Mouse (Mus musculus): ENCODE data around the gene Fam187b.

The Fam187b gene

DNA sequence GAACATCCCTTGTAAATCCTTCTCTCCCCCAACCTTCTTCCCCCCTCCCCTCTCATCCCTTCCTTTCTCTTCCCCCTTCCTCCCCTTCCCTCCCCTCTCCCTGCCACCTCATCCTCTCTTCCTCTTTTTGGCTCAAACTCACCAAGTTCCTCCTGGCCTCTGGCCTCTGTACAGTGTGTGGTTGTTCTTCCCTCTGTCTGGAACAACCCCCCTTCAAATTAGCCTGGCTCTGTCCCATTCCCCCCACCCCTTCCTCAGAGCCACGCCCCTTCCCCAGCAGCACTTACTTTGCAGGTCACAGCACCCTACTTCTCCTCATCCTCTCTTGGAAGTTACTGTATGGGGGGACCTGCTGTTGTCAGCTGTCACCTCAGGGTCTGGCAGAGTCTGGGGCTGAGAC, 34.6 kb downstream of the Fam187b start:
- DNase-seq (ENCODE audit: low read depth, low spot score) = no peak

- no peak for DNase-seq (ENCODE audit: low read depth, low spot score)
These were observed 35.3 kb downstream of the Fam187b start for GRCm38 (mm10) chr7:31008889-31009288.

- no peak for DNase-seq (ENCODE audit: low read depth, low spot score)
These were observed 39.4 kb downstream of the Fam187b start for GRCm38 (mm10) chr7:31012971-31013370.

DNA sequence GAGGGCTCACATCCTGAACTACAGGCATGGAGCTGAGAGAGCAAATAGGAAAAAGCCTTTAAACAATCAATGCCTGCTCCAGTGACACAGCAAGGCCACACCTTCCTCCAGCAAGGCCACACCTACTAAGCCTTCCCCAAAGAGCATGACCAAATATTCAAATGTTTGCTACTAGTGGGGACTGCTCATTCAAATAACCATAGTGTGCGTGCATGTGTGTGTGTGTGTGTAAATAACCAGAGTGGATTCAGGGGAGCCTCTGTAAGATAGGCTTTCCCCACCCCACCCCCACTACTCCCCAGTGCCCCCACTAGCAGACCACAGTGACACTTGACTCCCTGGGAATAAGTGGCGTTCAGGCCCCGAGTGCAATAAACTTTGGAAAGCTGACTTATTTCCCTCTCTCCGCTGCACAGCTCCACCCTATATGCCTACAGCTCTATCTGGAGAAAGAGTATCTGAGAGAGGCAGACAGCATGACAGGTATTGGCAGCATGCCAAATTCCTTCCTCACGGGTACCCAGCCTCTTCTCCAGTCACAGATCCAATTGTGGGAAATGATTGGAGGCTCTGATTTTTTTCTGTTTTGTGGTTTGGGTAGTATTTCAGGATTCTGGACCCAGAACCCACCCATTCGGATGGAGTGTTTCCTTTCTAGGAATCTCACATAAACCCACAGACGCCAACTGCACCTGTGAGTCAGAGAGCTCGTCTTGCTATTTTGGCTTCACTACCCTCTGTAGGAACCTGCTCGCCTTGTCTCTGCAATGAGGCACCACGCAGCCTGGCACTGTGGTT, 43.7 kb downstream of the Fam187b start:
- DNase-seq (ENCODE audit: low read depth, low spot score) = peak; percentile 17

DNA sequence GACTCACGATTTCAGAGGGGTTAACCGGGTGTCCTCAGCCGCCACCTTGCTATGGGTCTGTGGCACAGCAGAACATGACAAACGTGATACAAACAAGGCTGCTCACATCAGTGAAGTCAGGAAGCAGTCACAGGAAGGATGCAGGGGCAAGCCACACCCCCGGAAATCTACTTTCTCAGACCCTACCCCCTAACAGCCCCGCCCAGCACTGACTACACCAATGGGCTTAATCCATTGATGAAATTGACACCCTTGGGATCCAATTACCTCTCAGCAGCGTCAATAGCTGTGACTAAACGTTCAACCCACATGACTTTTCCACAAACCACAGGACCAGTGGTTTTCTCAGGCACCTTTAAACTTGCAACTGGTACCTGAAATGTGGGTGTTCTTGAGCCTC, 55.0 kb downstream of the Fam187b start:
- DNase-seq (ENCODE audit: low read depth, low spot score) = no peak

- DNase-seq (ENCODE audit: low read depth, low spot score) = no peak
These were observed 57.1 kb downstream of the Fam187b start for GRCm38 (mm10) chr7:31030717-31031116.

- DNase-seq (ENCODE audit: low read depth, low spot score) = no peak
These were observed 58.1 kb downstream of the Fam187b start for GRCm38 (mm10) chr7:31031731-31032130.

GRCm38 (mm10) chr7:31033409-31034165, 60.0 kb downstream of the Fam187b start:
- DNase-seq (ENCODE audit: low read depth, low spot score) = no peak

GRCm38 (mm10) chr7:31034789-31035188, 61.2 kb downstream of the Fam187b start:
- DNase-seq (ENCODE audit: low read depth, low spot score) = no peak

DNA sequence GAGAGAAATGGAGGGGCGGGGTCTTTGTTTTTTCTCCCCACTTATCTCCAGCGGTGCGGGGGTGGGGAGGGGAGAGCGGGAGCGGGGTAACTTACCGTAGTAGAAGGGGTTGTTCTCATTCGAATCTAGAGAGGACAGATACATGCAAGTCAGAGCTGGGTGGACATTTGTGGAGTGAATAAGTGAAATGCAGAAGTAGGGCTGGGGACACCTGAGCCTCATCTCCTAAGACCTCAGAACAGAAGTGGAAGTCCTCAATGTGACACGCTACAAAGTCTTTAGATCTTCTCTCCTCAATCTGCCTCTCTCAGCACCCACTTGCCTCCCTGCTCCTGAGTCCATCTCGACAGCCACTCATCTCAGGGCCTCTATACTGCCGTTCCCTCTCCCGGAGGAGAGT, 61.7 kb downstream of the Fam187b start:
- no peak for DNase-seq (ENCODE audit: low read depth, low spot score)

GRCm38 (mm10) chr7:31036917-31037316, 63.3 kb downstream of the Fam187b start:
- DNase-seq (ENCODE audit: low read depth, low spot score) = no peak

- DNase-seq (ENCODE audit: low read depth, low spot score) = no peak
These were observed 64.1 kb downstream of the Fam187b start for GRCm38 (mm10) chr7:31037675-31038074.

DNA sequence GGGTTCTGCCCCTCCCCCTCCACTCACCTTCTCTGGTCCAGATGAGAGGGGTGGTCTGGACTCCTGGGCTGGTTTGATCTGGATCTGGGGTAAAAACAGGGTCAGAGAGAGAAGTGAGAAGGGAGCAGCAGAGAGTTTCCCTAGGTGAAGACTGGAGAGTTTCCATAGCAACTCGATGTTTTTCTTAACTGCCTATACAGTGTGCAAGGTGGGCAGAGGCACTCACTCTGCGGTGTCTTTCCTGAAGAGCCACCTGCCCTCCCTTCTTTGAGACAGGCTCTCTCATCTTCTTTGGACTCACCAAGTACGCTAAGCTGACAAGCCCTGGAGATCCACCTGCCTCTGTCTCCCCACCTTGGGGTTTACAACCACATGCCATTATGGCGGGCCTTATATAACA, 65.4 kb downstream of the Fam187b start:
- no peak for DNase-seq (ENCODE audit: low read depth, low spot score)

All from embryo, embryonic 11.5 days (tissue).